Mouse (Mus musculus): ENCODE results near the gene Pdlim5. TPM values are rescaled to one million over a fixed set of nuclear protein-coding genes. Genes with fewer than 3 reads are reported as not detected.

The Pdlim5 gene
- polyA plus RNA-seq, 1 experiment from 2014 or later, result 19.2 TPM

GRCm38 (mm10) chr3:142436212-142436611 lies 40.7 kb upstream of the Pdlim5 start:
- Histone ChIP-seq H3K36me3 (ENCODE audit: control insufficient read depth, insufficient read depth, low read length) (no peaks in the 10 kb centered on the region), H3K27ac (ENCODE audit: low read depth, low read length) (no peak overlapping the region), H3K4me1 (ENCODE audit: control insufficient read depth, insufficient read depth, low read depth, low read length) (no peaks in the 10 kb centered on the region; the same call in 1 of the 2 replicates), H3K4me3 (ENCODE audit: low read length) (no peak overlapping the region), H3K9me3 (ENCODE audit: control insufficient read depth, low read length) (no peaks in the 10 kb centered on the region), H3K27me3 (replicated peaks; ENCODE audit: control insufficient read depth, insufficient read depth, low read length) (no peaks in the 10 kb centered on the region), H3K4me2 (ENCODE audit: low read length) (no peak overlapping the region), H3K9ac (ENCODE audit: low read depth, low read length) (no peak overlapping the region)
- ATAC-seq, result no peak
- WGBS, result 83% methylated on average over 5 of the region's 5 CpGs

DNA sequence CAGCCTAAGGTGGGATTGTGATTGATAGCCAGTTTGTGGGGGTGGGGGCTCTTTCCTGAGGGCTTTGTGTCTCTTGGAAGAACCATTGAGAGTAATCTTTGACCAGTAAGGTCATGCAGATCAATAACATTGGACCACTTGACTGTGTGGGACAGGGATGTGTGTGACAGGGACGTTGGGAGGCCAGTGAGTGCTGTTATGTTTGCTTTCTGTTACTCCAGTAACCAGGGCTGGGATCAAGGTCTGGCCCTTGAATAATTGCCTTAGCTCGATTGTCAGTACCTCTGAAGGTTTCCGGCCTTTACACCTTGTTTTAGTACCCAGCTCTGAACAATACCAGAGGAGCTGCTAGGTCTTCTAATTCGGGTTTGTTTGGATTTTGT lies 39.3 kb upstream of the Pdlim5 start:
- Histone ChIP-seq H3K4me3 (ENCODE audit: low read length) (no peak overlapping the region), H3K36me3 (ENCODE audit: control insufficient read depth, insufficient read depth, low read length) (no peaks in the 10 kb centered on the region), H3K27me3 (replicated peaks; ENCODE audit: control insufficient read depth, insufficient read depth, low read length) (no peaks in the 10 kb centered on the region), H3K27ac (ENCODE audit: low read depth, low read length) (no peak overlapping the region), H3K9ac (ENCODE audit: low read depth, low read length) (no peak overlapping the region), H3K4me2 (ENCODE audit: low read length) (no peak overlapping the region), H3K9me3 (ENCODE audit: control insufficient read depth, low read length) (no peaks in the 10 kb centered on the region), H3K4me1 (ENCODE audit: control insufficient read depth, insufficient read depth, low read depth, low read length) (no peaks in the 10 kb centered on the region; the same call in 1 of the 2 replicates)
- no peak for ATAC-seq
- 59% methylated on average over 4 of the region's 4 CpGs for WGBS

DNA sequence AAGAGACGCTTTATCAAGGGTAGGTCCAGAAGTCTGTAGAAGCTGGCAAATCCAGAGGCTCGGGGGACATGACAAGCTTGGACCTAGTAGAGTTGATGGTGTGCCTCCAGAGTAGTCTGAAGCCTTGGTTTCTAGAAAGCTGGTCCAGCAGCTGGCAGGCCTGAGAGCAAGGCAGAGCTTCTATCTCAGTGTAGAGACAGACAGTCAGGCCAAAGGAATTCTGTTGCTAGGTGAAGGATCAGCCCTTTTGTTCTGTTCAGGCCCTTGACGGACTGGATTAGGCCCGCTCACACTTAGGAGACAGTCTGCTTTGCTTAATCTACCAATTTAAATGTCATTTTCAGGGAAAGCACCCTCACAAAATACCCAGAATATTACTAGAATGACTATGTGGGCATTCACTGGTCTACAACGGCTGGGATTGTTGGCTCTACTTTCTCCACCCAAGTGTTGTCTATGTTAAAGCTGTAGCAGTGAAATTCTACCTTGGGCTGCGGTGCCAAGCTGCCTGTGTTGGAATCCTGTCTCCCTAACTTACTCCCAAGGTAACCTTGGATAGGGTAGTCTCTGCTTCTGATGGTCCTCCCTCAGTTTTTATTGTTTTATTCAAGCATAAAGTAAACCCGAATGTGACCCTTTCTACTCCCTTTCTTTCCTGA lies 38.8 kb upstream of the Pdlim5 start:
- Histone ChIP-seq H3K9ac (ENCODE audit: low read depth, low read length) (no peak overlapping the region), H3K36me3 (ENCODE audit: control insufficient read depth, insufficient read depth, low read length) (no peaks in the 10 kb centered on the region), H3K9me3 (ENCODE audit: control insufficient read depth, low read length) (no peaks in the 10 kb centered on the region), H3K27ac (ENCODE audit: low read depth, low read length) (no peak overlapping the region), H3K4me3 (ENCODE audit: low read length) (no peak overlapping the region), H3K4me2 (ENCODE audit: low read length) (no peak overlapping the region), H3K4me1 (ENCODE audit: control insufficient read depth, insufficient read depth, low read depth, low read length) (no peaks in the 10 kb centered on the region; the same call in 1 of the 2 replicates), H3K27me3 (replicated peaks; ENCODE audit: control insufficient read depth, insufficient read depth, low read length) (no peaks in the 10 kb centered on the region)
- WGBS, result 42% methylated on average over 7 of the region's 7 CpGs
- peak; percentile 48; the same call in 1 of the 2 replicates for ATAC-seq

DNA sequence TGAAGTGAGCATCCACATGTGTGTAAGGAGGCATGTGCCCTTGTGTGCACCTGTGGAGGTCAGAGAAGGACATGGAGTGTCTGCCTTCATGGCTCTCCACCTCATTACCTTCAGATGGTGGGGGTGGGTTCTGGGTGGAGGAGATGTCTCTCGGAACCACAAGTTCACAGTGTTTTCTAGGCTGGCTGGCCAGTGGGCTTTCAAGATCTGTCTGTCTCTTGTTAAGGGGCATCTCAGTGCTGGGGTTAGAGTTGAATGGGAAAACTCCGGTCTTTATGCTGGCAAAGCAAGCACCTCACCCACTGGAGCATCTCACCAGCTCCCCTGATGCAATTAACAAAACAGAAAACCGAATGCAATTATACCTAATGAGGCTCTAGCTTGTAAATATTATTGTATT lies 36.0 kb upstream of the Pdlim5 start:
- WGBS, result 74% methylated on average over 3 of the region's 3 CpGs
- Histone ChIP-seq H3K4me1 (ENCODE audit: control insufficient read depth, insufficient read depth, low read depth, low read length) (no peaks in the 10 kb centered on the region; the same call in 1 of the 2 replicates), H3K27ac (ENCODE audit: low read depth, low read length) (no peak overlapping the region), H3K9ac (ENCODE audit: low read depth, low read length) (no peak overlapping the region), H3K36me3 (ENCODE audit: control insufficient read depth, insufficient read depth, low read length) (no peaks in the 10 kb centered on the region), H3K27me3 (replicated peaks; ENCODE audit: control insufficient read depth, insufficient read depth, low read length) (no peaks in the 10 kb centered on the region), H3K9me3 (ENCODE audit: control insufficient read depth, low read length) (no peaks in the 10 kb centered on the region), H3K4me2 (ENCODE audit: low read length) (no peak overlapping the region), H3K4me3 (ENCODE audit: low read length) (no peak overlapping the region)
- ATAC-seq, result no peak

DNA sequence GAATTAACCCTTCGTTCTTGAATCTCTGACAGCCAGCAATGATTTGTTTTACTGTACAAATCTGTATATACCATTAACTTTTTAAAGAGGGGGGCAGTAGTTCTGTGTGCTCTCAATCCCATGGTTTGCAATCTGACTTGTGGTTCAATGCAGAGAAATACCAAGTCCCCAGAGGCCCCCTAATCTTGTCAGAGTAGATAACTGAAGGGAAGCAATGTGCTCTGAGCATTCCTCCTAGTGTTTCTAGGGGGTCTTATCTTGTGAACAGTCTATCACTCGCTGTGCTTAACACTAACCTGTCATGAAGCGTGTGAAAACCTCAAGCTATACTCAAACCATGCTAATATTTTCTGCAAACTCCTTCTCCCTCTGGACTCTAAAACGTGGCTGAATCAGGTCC lies 34.6 kb upstream of the Pdlim5 start:
- H3K4me3 ChIP-seq (ENCODE audit: low read length), result no peak overlapping the region
- no peak for ATAC-seq
- H3K9me3 ChIP-seq (ENCODE audit: control insufficient read depth, low read length), result no peaks in the 10 kb centered on the region
- 85% methylated on average over 4 of the region's 4 CpGs for WGBS
- H3K27me3 ChIP-seq (replicated peaks; ENCODE audit: control insufficient read depth, insufficient read depth, low read length), result no peaks in the 10 kb centered on the region
- H3K4me2 ChIP-seq (ENCODE audit: low read length), result no peak overlapping the region
- H3K4me1 ChIP-seq (ENCODE audit: control insufficient read depth, insufficient read depth, low read depth, low read length), result no peaks in the 10 kb centered on the region; the same call in 1 of the 2 replicates
- H3K27ac ChIP-seq (ENCODE audit: low read depth, low read length), result no peak overlapping the region
- H3K9ac ChIP-seq (ENCODE audit: low read depth, low read length), result no peak overlapping the region
- H3K36me3 ChIP-seq (ENCODE audit: control insufficient read depth, insufficient read depth, low read length), result no peaks in the 10 kb centered on the region

DNA sequence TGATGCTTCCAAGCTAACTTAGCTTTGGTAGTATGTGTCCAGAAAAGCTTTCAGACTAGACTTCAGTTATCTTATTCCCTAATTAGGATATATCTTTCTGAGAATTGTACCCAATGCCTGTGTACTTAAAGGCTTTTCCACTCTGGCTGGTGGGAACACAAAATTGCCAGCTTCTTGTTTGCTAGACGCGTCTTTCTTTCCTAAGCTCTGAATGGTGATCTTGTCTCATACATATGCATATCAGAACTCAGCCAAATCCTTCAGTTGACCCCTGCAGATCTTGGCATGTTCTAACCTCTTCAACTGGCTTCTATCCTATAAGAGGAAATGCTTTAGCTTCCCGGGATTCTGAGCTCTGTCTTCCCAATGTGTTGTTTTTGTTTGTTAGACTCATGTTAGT lies 31.3 kb upstream of the Pdlim5 start:
- no peaks in the 10 kb centered on the region for H3K9me3 ChIP-seq (ENCODE audit: control insufficient read depth, low read length)
- H3K9ac ChIP-seq (ENCODE audit: low read depth, low read length), result no peak overlapping the region
- WGBS, result 28% methylated on average over 3 of the region's 3 CpGs
- no peaks in the 10 kb centered on the region for H3K4me1 ChIP-seq (ENCODE audit: control insufficient read depth, insufficient read depth, low read depth, low read length)
- no peak overlapping the region for H3K4me3 ChIP-seq (ENCODE audit: low read length)
- H3K4me2 ChIP-seq (ENCODE audit: low read length), result no peak overlapping the region
- no peaks in the 10 kb centered on the region for H3K27me3 ChIP-seq (replicated peaks; ENCODE audit: control insufficient read depth, insufficient read depth, low read length)
- ATAC-seq, result no peak
- H3K36me3 ChIP-seq (ENCODE audit: control insufficient read depth, insufficient read depth, low read length), result no peaks in the 10 kb centered on the region
- H3K27ac ChIP-seq (ENCODE audit: low read depth, low read length), result no peak overlapping the region

DNA sequence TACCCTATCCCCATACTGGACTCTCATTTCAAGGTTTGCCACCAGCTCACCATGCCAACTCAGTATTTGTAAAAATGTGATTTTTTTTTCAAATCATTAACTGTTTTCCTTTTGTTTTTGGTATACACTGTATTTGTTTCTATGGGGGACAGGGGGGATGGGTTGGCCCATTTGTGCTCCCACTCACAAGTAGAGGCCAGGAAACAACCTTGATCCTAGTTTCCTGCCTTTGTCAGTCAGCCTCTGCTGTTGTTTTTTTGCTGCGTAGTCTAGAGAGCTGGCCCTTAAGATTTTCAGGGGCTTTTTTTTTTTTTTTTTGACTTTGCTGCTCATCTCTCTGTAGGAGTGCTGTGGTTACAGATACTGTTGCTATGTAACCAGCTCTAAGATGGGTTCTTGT lies 28.6 kb upstream of the Pdlim5 start:
- Histone ChIP-seq H3K4me3 (ENCODE audit: low read length) (no peak overlapping the region), H3K36me3 (ENCODE audit: control insufficient read depth, insufficient read depth, low read length) (no peaks in the 10 kb centered on the region), H3K27me3 (replicated peaks; ENCODE audit: control insufficient read depth, insufficient read depth, low read length) (no peaks in the 10 kb centered on the region), H3K9ac (ENCODE audit: low read depth, low read length) (no peak overlapping the region), H3K27ac (ENCODE audit: low read depth, low read length) (no peak overlapping the region), H3K4me1 (ENCODE audit: control insufficient read depth, insufficient read depth, low read depth, low read length) (no peaks in the 10 kb centered on the region), H3K4me2 (ENCODE audit: low read length) (no peak overlapping the region), H3K9me3 (ENCODE audit: control insufficient read depth, low read length) (no peaks in the 10 kb centered on the region)
- ATAC-seq, result no peak
- 84% methylated on average over 1 of the region's 1 CpGs for WGBS

DNA sequence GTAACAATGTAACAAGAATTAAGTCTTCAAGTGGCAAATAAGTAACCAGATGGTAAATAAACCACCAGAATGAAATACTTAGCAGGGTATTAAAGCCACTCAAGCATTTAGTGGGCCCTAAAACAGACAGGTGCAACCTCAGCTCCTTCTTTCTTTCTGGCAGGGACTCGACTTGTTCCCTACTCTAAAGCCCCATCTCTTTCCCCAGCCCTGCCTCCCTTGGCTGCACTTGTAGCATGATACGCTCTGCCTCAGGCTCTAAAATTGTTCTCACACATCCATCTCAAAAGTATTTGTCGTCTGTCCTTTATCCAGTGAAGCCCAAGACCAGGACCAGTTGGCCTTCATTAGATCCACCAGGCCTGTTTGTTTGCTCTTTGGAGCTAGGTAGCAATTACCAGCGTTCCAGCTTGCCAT lies 28.0 kb upstream of the Pdlim5 start:
- Histone ChIP-seq H3K4me3 (ENCODE audit: low read length) (no peak overlapping the region), H3K27ac (ENCODE audit: low read depth, low read length) (no peak overlapping the region), H3K27me3 (replicated peaks; ENCODE audit: control insufficient read depth, insufficient read depth, low read length) (no peaks in the 10 kb centered on the region), H3K4me2 (ENCODE audit: low read length) (no peak overlapping the region), H3K9me3 (ENCODE audit: control insufficient read depth, low read length) (no peaks in the 10 kb centered on the region), H3K9ac (ENCODE audit: low read depth, low read length) (no peak overlapping the region), H3K4me1 (ENCODE audit: control insufficient read depth, insufficient read depth, low read depth, low read length) (no peaks in the 10 kb centered on the region), H3K36me3 (ENCODE audit: control insufficient read depth, insufficient read depth, low read length) (no peaks in the 10 kb centered on the region)
- no peak for ATAC-seq
- 83% methylated on average over 4 of the region's 4 CpGs for WGBS

- Histone ChIP-seq H3K4me3 (ENCODE audit: low read length) (no peak overlapping the region), H3K4me2 (ENCODE audit: low read length) (no peak overlapping the region), H3K27ac (ENCODE audit: low read depth, low read length) (no peak overlapping the region), H3K4me1 (ENCODE audit: control insufficient read depth, insufficient read depth, low read depth, low read length) (no peaks in the 10 kb centered on the region), H3K9me3 (ENCODE audit: control insufficient read depth, low read length) (no peaks in the 10 kb centered on the region), H3K9ac (ENCODE audit: low read depth, low read length) (no peak overlapping the region), H3K36me3 (ENCODE audit: control insufficient read depth, insufficient read depth, low read length) (no peaks in the 10 kb centered on the region), H3K27me3 (replicated peaks; ENCODE audit: control insufficient read depth, insufficient read depth, low read length) (no peaks in the 10 kb centered on the region)
- peak; percentile 67 for ATAC-seq
- 58% methylated on average over 4 of the region's 4 CpGs for WGBS
These were observed 26.7 kb upstream of the Pdlim5 start for GRCm38 (mm10) chr3:142422229-142422628.

Data from hindbrain, embryonic 16.5 days (tissue).